Mouse (Mus musculus) myocyte (in vitro differentiated cells): ENCODE measurements around the gene Kndc1. TPM values are rescaled to one million over a fixed set of nuclear protein-coding genes. Genes with fewer than 3 reads are reported as not detected.

Experiments used
- H3K27me3 ChIP-seq: one replicate; pipeline ENCODE4 v1.6.1; 2011; ENCODE audit not compliant: control insufficient read depth, insufficient read depth, insufficient read length
- H3K36me3 ChIP-seq: one replicate; pipeline ENCODE4 v1.6.1; 2011; ENCODE audit not compliant: control insufficient read depth, insufficient read depth
- H3K4me2 ChIP-seq: one replicate; pipeline ENCODE4 v1.6.1; 2011; ENCODE audit warnings: low read depth, control low read depth
- H3K4me3 ChIP-seq: one replicate; pipeline ENCODE4 v1.5.1; 2011; ENCODE audit warnings: mild to moderate bottlenecking, control low read depth, moderate library complexity
- H3K79me2 ChIP-seq: one replicate; pipeline ENCODE4 v1.6.1; 2011; ENCODE audit not compliant: control insufficient read depth, insufficient read depth
- H3ac ChIP-seq: one replicate; pipeline ENCODE4 v1.6.1; 2011; ENCODE audit not compliant: control insufficient read depth, insufficient read length
- CEBPB ChIP-seq: IDR thresholded peaks from 2 replicates; pipeline ENCODE4 v1.6.1; 2011; ENCODE audit warnings: mild to moderate bottlenecking, moderate library complexity; ENCODE audit not compliant: poor library complexity, insufficient read depth, severe bottlenecking
- E2F4 ChIP-seq: IDR thresholded peaks from one replicate; pipeline ENCODE4 v1.6.1; 2011; ENCODE audit warnings: mild to moderate bottlenecking, control low read depth, moderate library complexity; ENCODE audit not compliant: insufficient read depth
- MAX ChIP-seq: IDR thresholded peaks from one replicate; pipeline ENCODE4 v1.6.1; 2011; ENCODE audit warnings: low read depth, mild to moderate bottlenecking, control low read depth
- MYOD1 ChIP-seq, 3 experiments: IDR thresholded peaks; one replicate each; pipeline ENCODE4 v1.6.1; 2011; ENCODE audit warnings: control low read depth in 2 of 3, low read depth in 2 of 3, mild to moderate bottlenecking in 2 of 3, moderate library complexity in 1 of 3; ENCODE audit not compliant: insufficient read length in 2 of 3, control insufficient read depth in 1 of 3
- MYOG ChIP-seq, 3 experiments: IDR thresholded peaks; one replicate each; pipeline ENCODE4 v1.6.1; 2011; ENCODE audit warnings: control low read depth in 2 of 3, low read depth in 2 of 3, mild to moderate bottlenecking in 2 of 3; ENCODE audit not compliant: insufficient read length in 2 of 3, control insufficient read depth in 1 of 3, insufficient read depth in 1 of 3
- POLR2A ChIP-seq: IDR thresholded peaks from one replicate; pipeline ENCODE4 v1.6.1; 2011; ENCODE audit warnings: low read depth, mild to moderate bottlenecking, control low read depth, moderate library complexity; ENCODE audit not compliant: insufficient read length
- POLR2AphosphoS2 ChIP-seq: IDR thresholded peaks from one replicate; pipeline ENCODE4 v1.6.1; 2011; ENCODE audit warnings: low read depth, control low read depth; ENCODE audit not compliant: insufficient read length
- REST ChIP-seq: IDR thresholded peaks from one replicate; pipeline ENCODE4 v1.6.1; 2011; ENCODE audit warnings: mild to moderate bottlenecking, control low read depth, moderate library complexity; ENCODE audit not compliant: insufficient read depth, insufficient read length
- SRF ChIP-seq: IDR thresholded peaks from one replicate; pipeline ENCODE4 v1.6.1; 2011; ENCODE audit warnings: low read depth; ENCODE audit not compliant: control insufficient read depth, insufficient read length
- TCF12 ChIP-seq: IDR thresholded peaks from one replicate; pipeline ENCODE4 v1.6.1; 2011; ENCODE audit warnings: mild to moderate bottlenecking, control low read depth; ENCODE audit not compliant: poor library complexity, insufficient read depth, severe bottlenecking
- TCF3 ChIP-seq: IDR thresholded peaks from one replicate; pipeline ENCODE4 v1.6.1; 2011; ENCODE audit warnings: low read depth, control low read depth; ENCODE audit not compliant: insufficient read length
- USF1 ChIP-seq: IDR thresholded peaks from one replicate; pipeline ENCODE4 v1.6.1; 2011; ENCODE audit warnings: low read depth, mild to moderate bottlenecking, control low read depth, moderate library complexity
- polyA plus RNA-seq: library from polyadenylated mRNA; unstranded; fragments of >200 nt; fragmentation: generic; extraction: Trizol; gene quantifications from one replicate; pipeline ENCODE4 v1.2.1, GENCODE M21; 2012; ENCODE audit warnings: missing spikeins

Kndc1 gene
- polyA plus RNA-seq, 1 experiment: 0.01 TPM

DNA sequence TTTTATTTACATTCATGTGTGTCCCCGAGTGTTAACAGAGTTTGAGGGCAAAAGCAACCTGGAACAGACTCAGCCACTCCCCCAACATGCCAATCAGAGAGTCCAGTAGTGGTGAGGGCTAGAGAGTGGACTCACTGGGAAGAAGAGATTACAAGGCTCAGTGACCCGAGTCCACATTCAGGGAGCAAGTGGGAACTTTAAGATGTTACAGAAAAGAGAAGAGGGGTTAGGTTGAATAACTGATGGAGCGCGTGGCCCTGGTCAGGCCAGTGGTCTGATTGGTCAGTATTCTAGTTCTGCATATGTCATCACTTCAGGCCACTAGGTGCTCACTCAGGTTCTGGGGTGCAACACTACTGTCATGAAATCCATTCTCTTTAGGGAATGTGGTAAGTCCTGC, 72.7 kb downstream of the Kndc1 start:
- TF ChIP-seq MAX: no peak
- TF ChIP-seq POLR2AphosphoS2: no peak
- TF ChIP-seq TCF12: no peak
- TF ChIP-seq E2F4: no peak
- no peak for TF ChIP-seq REST
- no peak for TF ChIP-seq MYOD1 (IDR thresholded peaks at IDR 0.05; ENCODE audit: control insufficient read depth in 1 of 3, insufficient read length in 2 of 3, low read depth in 2 of 3)
- TF ChIP-seq SRF: no peak
- TF ChIP-seq TCF3: no peak
- no peak for TF ChIP-seq USF1
- TF ChIP-seq MYOG (IDR thresholded peaks at IDR 0.05; ENCODE audit: control insufficient read depth in 1 of 3, insufficient read depth in 1 of 3, insufficient read length in 2 of 3, low read depth in 2 of 3): no peak
- TF ChIP-seq CEBPB: no peak
- Histone ChIP-seq H3ac (no peak overlapping the region), H3K27me3 (no peaks in the 10 kb centered on the region), H3K36me3 (no peaks in the 10 kb centered on the region), H3K79me2 (no peaks in the 10 kb centered on the region), H3K4me3 (no peak overlapping the region), H3K4me2 (no peak overlapping the region)

DNA sequence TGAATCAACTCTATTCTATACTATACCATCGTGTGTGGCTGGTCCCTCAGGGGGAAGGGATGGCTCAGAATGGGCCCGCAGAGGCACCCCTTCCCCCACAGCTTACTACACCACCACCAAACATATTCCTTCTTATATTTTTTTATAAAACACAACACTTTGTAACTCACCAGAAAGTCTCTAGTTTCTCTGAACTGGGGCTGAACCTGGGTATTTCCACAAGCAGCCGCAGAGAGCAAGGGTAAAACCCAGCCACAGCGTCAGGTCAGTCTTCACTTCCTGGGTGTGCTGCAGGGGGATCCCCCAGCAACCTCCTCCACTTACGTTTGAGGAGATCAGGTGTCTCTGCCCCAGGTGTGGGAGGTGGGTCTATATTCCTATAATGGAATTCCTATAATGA, 73.9 kb downstream of the Kndc1 start:
- Histone ChIP-seq H3ac (no peak overlapping the region), H3K27me3 (no peaks in the 10 kb centered on the region), H3K36me3 (no peaks in the 10 kb centered on the region), H3K4me3 (no peak overlapping the region), H3K4me2 (no peak overlapping the region), H3K79me2 (no peaks in the 10 kb centered on the region)
- TF ChIP-seq TCF12 (no peak), MYOD1 (IDR thresholded peaks at IDR 0.05; ENCODE audit: control insufficient read depth in 1 of 3, insufficient read length in 2 of 3, low read depth in 2 of 3) (no peak), USF1 (no peak), TCF3 (no peak), POLR2A (no peak), POLR2AphosphoS2 (no peak), E2F4 (no peak), CEBPB (no peak), MAX (no peak), SRF (no peak), REST (no peak), MYOG (IDR thresholded peaks at IDR 0.05; ENCODE audit: control insufficient read depth in 1 of 3, insufficient read depth in 1 of 3, insufficient read length in 2 of 3, low read depth in 2 of 3) (no peak)

DNA sequence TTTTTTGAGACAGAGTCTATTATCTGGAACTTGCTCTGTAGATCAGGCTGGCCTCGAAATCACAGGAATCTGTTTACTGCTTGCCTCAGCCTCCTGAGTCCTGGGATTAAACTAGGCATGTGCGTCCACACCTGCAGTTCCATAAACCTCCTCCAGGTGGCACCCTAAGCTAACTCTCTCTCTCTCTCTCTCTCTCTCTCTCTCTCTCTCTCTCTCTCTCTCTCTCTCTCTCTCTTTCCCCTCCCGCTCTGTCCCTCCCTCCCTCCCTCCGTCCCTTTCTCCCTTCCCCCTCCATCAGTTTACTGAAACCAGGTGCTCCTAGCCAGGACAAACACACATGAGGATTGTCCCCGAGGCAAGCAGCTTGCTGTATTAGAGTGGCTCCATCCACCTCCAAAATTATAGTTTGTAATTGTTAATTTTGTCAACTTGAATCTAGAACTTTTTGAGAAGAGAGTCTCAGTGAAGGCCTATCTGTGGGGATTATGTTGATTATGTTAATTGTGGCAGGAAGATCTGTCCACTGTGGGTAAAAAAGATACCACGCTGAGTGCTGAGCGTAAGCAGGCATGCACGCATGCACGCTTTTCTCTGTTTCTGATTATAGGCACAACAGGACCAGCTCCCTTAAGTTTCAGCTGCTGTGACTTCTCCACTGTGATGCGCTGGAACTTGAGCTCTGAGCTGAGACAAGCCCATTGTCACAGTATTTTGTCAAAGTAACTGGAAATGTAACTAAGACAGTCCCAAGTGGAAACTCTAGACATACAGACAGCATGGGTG, 75.0 kb downstream of the Kndc1 start:
- no peaks in the 10 kb centered on the region for H3K27me3 ChIP-seq
- TF ChIP-seq USF1: no peak
- TF ChIP-seq SRF: no peak
- no peak for TF ChIP-seq REST
- TF ChIP-seq MYOD1 (IDR thresholded peaks at IDR 0.05; ENCODE audit: control insufficient read depth in 1 of 3, insufficient read length in 2 of 3, low read depth in 2 of 3): no peak
- no peak for TF ChIP-seq MAX
- no peak for TF ChIP-seq TCF12
- no peak for TF ChIP-seq E2F4
- no peak for TF ChIP-seq MYOG (IDR thresholded peaks at IDR 0.05; ENCODE audit: control insufficient read depth in 1 of 3, insufficient read depth in 1 of 3, insufficient read length in 2 of 3, low read depth in 2 of 3)
- no peak for TF ChIP-seq TCF3
- no peak for TF ChIP-seq CEBPB
- no peak overlapping the region for H3K4me3 ChIP-seq
- no peak overlapping the region for H3ac ChIP-seq
- H3K4me2 ChIP-seq: peak overlapping the region; percentile 63
- H3K36me3 ChIP-seq: no peaks in the 10 kb centered on the region
- H3K79me2 ChIP-seq: no peaks in the 10 kb centered on the region

DNA sequence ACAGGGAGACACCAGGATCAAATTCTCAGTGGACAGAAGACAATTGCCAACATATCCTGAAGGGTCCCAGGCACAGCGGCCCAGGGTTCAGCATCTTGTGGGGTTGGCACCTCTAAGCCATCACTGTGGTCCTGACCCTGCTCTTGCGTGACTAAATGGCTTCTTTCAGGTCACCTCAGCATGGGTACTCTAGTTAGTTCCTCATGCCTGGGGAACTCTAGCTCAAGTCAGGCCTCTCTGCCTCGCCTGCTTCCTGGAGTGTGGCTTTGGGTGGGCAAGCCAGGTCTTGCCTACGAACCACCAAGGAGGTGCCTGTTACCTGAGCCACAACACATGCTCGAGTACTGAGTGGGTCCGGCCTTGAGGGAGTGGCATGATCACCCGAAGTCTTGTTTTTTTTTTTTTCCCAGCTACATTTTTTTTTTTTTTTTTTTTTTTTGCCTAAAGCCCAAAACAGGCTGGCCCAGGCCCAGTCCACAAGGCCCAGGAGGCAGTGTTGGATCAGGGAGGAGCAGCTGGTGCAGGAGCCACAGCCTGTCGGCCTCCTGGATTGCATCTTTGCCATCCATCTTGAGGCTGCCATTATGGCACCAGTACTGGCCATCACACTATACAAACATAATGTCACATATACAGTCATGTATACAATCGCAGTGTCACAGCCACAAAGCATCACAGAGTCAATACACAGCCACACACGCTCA, 75.9 kb downstream of the Kndc1 start:
- H3K27me3 ChIP-seq: no peaks in the 10 kb centered on the region
- no peaks in the 10 kb centered on the region for H3K79me2 ChIP-seq
- no peak overlapping the region for H3K4me3 ChIP-seq
- no peaks in the 10 kb centered on the region for H3K36me3 ChIP-seq
- H3K4me2 ChIP-seq: peak overlapping the region; percentile 63
- TF ChIP-seq REST: no peak
- peak in 1 of 3 experiments; percentile 61 for TF ChIP-seq MYOG (IDR thresholded peaks at IDR 0.05; ENCODE audit: control insufficient read depth in 1 of 3, insufficient read depth in 1 of 3, insufficient read length in 2 of 3, low read depth in 2 of 3)
- TF ChIP-seq MYOD1 (IDR thresholded peaks at IDR 0.05; ENCODE audit: control insufficient read depth in 1 of 3, insufficient read length in 2 of 3, low read depth in 2 of 3): peak in 1 of 3 experiments; percentile 69
- TF ChIP-seq POLR2AphosphoS2: no peak
- no peak for TF ChIP-seq E2F4
- no peak for TF ChIP-seq TCF12
- no peak for TF ChIP-seq POLR2A
- H3ac ChIP-seq: no peak overlapping the region
